Mouse (Mus musculus): ENCODE results near the gene Gm42715.
"Not testable (repeated sequence)": the region's sequence is repeated elsewhere in the genome, so short reads cannot be mapped to it uniquely, and the experiment has no call there.

Gm42715 gene

GRCm38 (mm10) chr7:127519284-127519683, at the start of gene Gm42715:
Gene Gm42715 (plus strand): TSS chr7:127519584.
- DNase-seq (ENCODE audit: low spot score) = no peak

GRCm38 (mm10) chr7:127470011-127470715, 49.2 kb upstream of the Gm42715 start:
- DNase-seq (ENCODE audit: low spot score) = no peak

GRCm38 (mm10) chr7:127470743-127471645, 48.4 kb upstream of the Gm42715 start:
- DNase-seq (ENCODE audit: low spot score) = peak; percentile 99

- no peak for DNase-seq (ENCODE audit: low spot score)
Observed at GRCm38 (mm10) chr7:127471646-127472010, 47.8 kb upstream of the Gm42715 start.

GRCm38 (mm10) chr7:127472060-127472459, 47.3 kb upstream of the Gm42715 start:
- DNase-seq (ENCODE audit: low spot score) = peak; percentile 45

GRCm38 (mm10) chr7:127473705-127474104, 45.7 kb upstream of the Gm42715 start:
- DNase-seq (ENCODE audit: low spot score) = peak; percentile 43

GRCm38 (mm10) chr7:127474378-127475070, 44.9 kb upstream of the Gm42715 start:
- DNase-seq (ENCODE audit: low spot score) = no peak

- DNase-seq (ENCODE audit: low spot score) = no peak
Observed at GRCm38 (mm10) chr7:127475186-127475740, 44.1 kb upstream of the Gm42715 start.

- DNase-seq (ENCODE audit: low spot score) = no peak
Observed at GRCm38 (mm10) chr7:127476336-127476735, 43.0 kb upstream of the Gm42715 start.

- no peak for DNase-seq (ENCODE audit: low spot score)
Observed at GRCm38 (mm10) chr7:127476855-127477254, 42.5 kb upstream of the Gm42715 start.

GRCm38 (mm10) chr7:127477687-127478634, 41.4 kb upstream of the Gm42715 start:
- peak; percentile 100 for DNase-seq (ENCODE audit: low spot score)

GRCm38 (mm10) chr7:127478635-127479317, 40.6 kb upstream of the Gm42715 start, which contains the start of gene Fbrs:
Gene Fbrs (plus strand): TSS chr7:127479199.
- peak; percentile 99 for DNase-seq (ENCODE audit: low spot score)

- peak; percentile 3 for DNase-seq (ENCODE audit: low spot score)
Observed at GRCm38 (mm10) chr7:127479318-127480225, 39.8 kb upstream of the Gm42715 start.

GRCm38 (mm10) chr7:127480321-127480720, 39.1 kb upstream of the Gm42715 start:
- no peak for DNase-seq (ENCODE audit: low spot score)

- DNase-seq (ENCODE audit: low spot score) = no peak
Observed at GRCm38 (mm10) chr7:127485416-127485815, 34.0 kb upstream of the Gm42715 start.

GRCm38 (mm10) chr7:127488364-127488763, 31.0 kb upstream of the Gm42715 start:
- DNase-seq (ENCODE audit: low spot score) = not testable (repeated sequence)

- DNase-seq (ENCODE audit: low spot score) = no peak
Observed at GRCm38 (mm10) chr7:127489982-127490381, 29.4 kb upstream of the Gm42715 start.

GRCm38 (mm10) chr7:127491846-127492245, 27.5 kb upstream of the Gm42715 start:
- no peak for DNase-seq (ENCODE audit: low spot score)

- DNase-seq (ENCODE audit: low spot score) = no peak
Observed at GRCm38 (mm10) chr7:127494648-127495047, 24.7 kb upstream of the Gm42715 start.
